Mouse (Mus musculus): ENCODE measurements at regions not wholly inside any gene's neighbourhood (a gene's known extent, or its start where the extent isn't known, plus 50 kb on each side); places are given as distances from the start of the nearest gene placed in this dataset.
A peak's percentile ranks its signal among the peaks of the same experiment; 100 is the strongest.

- DNase-seq: no peak
These were observed 207.2 kb upstream of the Ncam1 start for GRCm38 (mm10) chr9:50005757-50006576.

- DNase-seq: no peak
These were observed 204.0 kb upstream of the Ncam1 start for GRCm38 (mm10) chr9:50002695-50003094.

GRCm38 (mm10) chr9:50000497-50001404, 202.0 kb upstream of the Ncam1 start:
- DNase-seq: no peak

- no peak for DNase-seq
These were observed 201.2 kb upstream of the Ncam1 start for GRCm38 (mm10) chr9:49999970-50000369.

- no peak for DNase-seq
These were observed 199.4 kb upstream of the Ncam1 start for GRCm38 (mm10) chr9:49998101-49998500.

GRCm38 (mm10) chr9:49989464-49990271, 190.9 kb upstream of the Ncam1 start:
- peak; percentile 77 to 78 for DNase-seq

GRCm38 (mm10) chr9:49988064-49988463, 189.3 kb upstream of the Ncam1 start:
- DNase-seq: no peak

GRCm38 (mm10) chr9:49987481-49987880, 188.8 kb upstream of the Ncam1 start:
- no peak for DNase-seq

GRCm38 (mm10) chr9:49980344-49981207, 181.9 kb upstream of the Ncam1 start:
- DNase-seq: peak in 1 of 2 experiments; percentile 11

- peak; percentile 33 to 40 for DNase-seq
These were observed 177.4 kb upstream of the Ncam1 start for GRCm38 (mm10) chr9:49975938-49976671.

GRCm38 (mm10) chr9:49973974-49974495, 175.3 kb upstream of the Ncam1 start:
- DNase-seq: peak; percentile 53 to 72

GRCm38 (mm10) chr9:49969429-49969828, 170.7 kb upstream of the Ncam1 start:
- peak in 1 of 2 experiments; percentile 29 for DNase-seq

- DNase-seq: no peak
These were observed 165.9 kb upstream of the Ncam1 start for GRCm38 (mm10) chr9:49964666-49965065.

- DNase-seq: no peak
These were observed 163.9 kb upstream of the Ncam1 start for GRCm38 (mm10) chr9:49962561-49963071.

GRCm38 (mm10) chr9:49961965-49962364, 163.2 kb upstream of the Ncam1 start:
- DNase-seq: peak; percentile 5 to 10

- no peak for DNase-seq
These were observed 162.6 kb upstream of the Ncam1 start for GRCm38 (mm10) chr9:49961329-49961728.

GRCm38 (mm10) chr9:49959987-49960386, 161.3 kb upstream of the Ncam1 start:
- no peak for DNase-seq

- no peak for DNase-seq
These were observed 160.2 kb upstream of the Ncam1 start for GRCm38 (mm10) chr9:49958890-49959289.

- DNase-seq: no peak
These were observed 155.9 kb upstream of the Ncam1 start for GRCm38 (mm10) chr9:49954601-49955000.

- DNase-seq: no peak
These were observed 151.6 kb upstream of the Ncam1 start for GRCm38 (mm10) chr9:49950321-49950720.

GRCm38 (mm10) chr9:49948546-49948945, 149.8 kb upstream of the Ncam1 start:
- DNase-seq: no peak
